Mouse (Mus musculus) stomach, embryonic 15.5 days (tissue): ENCODE measurements around the gene Nob1. TPM values are rescaled to one million over a fixed set of nuclear protein-coding genes. Genes with fewer than 3 reads are reported as not detected.

ENCODE experiments used
- ATAC-seq: fragments of 200-750 bp; cut with Nextera tagmentation; 2 replicates; pipeline ENCODE4 v1.8.0; 2017; ENCODE audit warnings: low read depth, moderate number of reproducible peaks, moderate TSS enrichment; ENCODE audit not compliant: insufficient read depth, low FRiP score
- H3K27ac ChIP-seq: fragments of 300-500 bp; sonication (generic); 2 replicates; pipeline ENCODE4 v1.5.1; 2015; ENCODE audit warnings: mild to moderate bottlenecking, inconsistent platforms
- H3K27me3 ChIP-seq: fragments of 300-500 bp; sonication (generic); replicated peaks from 2 replicates; pipeline ENCODE4 v1.6.1; 2015; ENCODE audit warnings: inconsistent platforms
- H3K36me3 ChIP-seq: fragments of 300-500 bp; sonication (generic); 2 replicates; pipeline ENCODE4 v1.6.1; 2015; ENCODE audit warnings: inconsistent platforms
- H3K4me1 ChIP-seq: fragments of 300-500 bp; sonication (generic); 2 replicates; pipeline ENCODE4 v1.6.1; 2015; ENCODE audit warnings: inconsistent platforms
- H3K4me2 ChIP-seq: fragments of 300-500 bp; sonication (generic); 2 replicates; pipeline ENCODE4 v1.6.1; 2015; ENCODE audit warnings: mild to moderate bottlenecking, inconsistent platforms
- H3K4me3 ChIP-seq: fragments of 300-500 bp; sonication (generic); replicated peaks from 2 replicates; pipeline ENCODE4 v1.5.1; 2015; ENCODE audit warnings: inconsistent platforms
- H3K9ac ChIP-seq: fragments of 300-500 bp; sonication (generic); 2 replicates; pipeline ENCODE4 v1.6.1; 2015; ENCODE audit warnings: inconsistent platforms
- H3K9me3 ChIP-seq: fragments of 300-500 bp; sonication (generic); 2 replicates; pipeline ENCODE4 v1.6.1; 2016; ENCODE audit warnings: inconsistent platforms
- WGBS: fragments of 180-500 bp; shearing (Covaris S2); methylation state at CpG from one replicate; pipeline ENCODE4 v1.1.7; 2015; 5-methylcytosine and 5-hydroxymethylcytosine counted together
- polyA plus RNA-seq: library from polyadenylated mRNA; unstranded; fragments of >200 nt; fragmentation: Nextera tagmentation; extraction: Ambion mirVana; gene quantifications from 2 replicates; pipeline ENCODE4 v1.2.1, GENCODE M21; 2015

The Nob1 gene
- polyA plus RNA-seq, 1 experiment from 2014 or later, result 68.4 TPM

GRCm38 (mm10) chr8:107453386-107453785, 28.5 kb upstream of the Nob1 start:
- Histone ChIP-seq H3K36me3 (peaks cover 15% of the 10 kb centered on the region; the same call in 1 of the 2 replicates), H3K9ac (no peak overlapping the region), H3K4me1 (0 out of 2 replicates have a peak, but pooled peaks cover 3% of the 10 kb centered on the region), H3K4me2 (no peak overlapping the region), H3K9me3 (no peaks in the 10 kb centered on the region), H3K4me3 (no peak overlapping the region), H3K27ac (no peak overlapping the region), H3K27me3 (no peaks in the 10 kb centered on the region)
- no peak for ATAC-seq
- 95% methylated on average over 11 of the region's 11 CpGs for WGBS

GRCm38 (mm10) chr8:107451414-107452066, 26.7 kb upstream of the Nob1 start:
- peaks cover 7% of the 10 kb centered on the region; the same call in 1 of the 2 replicates for H3K36me3 ChIP-seq
- 0 out of 2 replicates have a peak, but pooled peaks cover 3% of the 10 kb centered on the region for H3K4me1 ChIP-seq
- no peaks in the 10 kb centered on the region for H3K9me3 ChIP-seq
- 79% methylated on average over 13 of the region's 13 CpGs for WGBS
- no peak for ATAC-seq
- H3K4me3 ChIP-seq, result no peak overlapping the region
- no peaks in the 10 kb centered on the region for H3K27me3 ChIP-seq
- no peak overlapping the region for H3K4me2 ChIP-seq
- no peak overlapping the region for H3K27ac ChIP-seq
- H3K9ac ChIP-seq, result no peak overlapping the region

DNA sequence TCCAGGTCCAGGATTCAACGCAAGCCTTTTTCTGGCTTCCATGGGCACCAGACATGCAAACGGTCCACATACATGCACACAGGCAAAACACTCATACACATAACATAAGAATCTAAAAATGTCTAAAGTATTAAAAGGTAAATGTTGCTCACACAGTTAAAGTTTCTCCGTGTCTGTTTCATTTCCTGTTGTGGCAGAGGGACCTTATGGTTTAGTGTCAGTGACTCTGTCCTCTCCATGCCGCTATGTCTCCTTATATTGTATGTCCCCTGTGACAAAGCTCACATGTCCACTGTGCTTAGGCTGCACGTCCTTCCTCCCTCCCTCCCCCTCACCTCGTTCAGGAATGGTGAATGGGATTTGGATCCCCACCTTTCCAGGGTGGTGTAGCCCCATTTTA, 24.8 kb upstream of the Nob1 start:
- no peaks in the 10 kb centered on the region for H3K27me3 ChIP-seq
- peaks cover 7% of the 10 kb centered on the region; the same call in 1 of the 2 replicates for H3K36me3 ChIP-seq
- H3K9me3 ChIP-seq, result no peaks in the 10 kb centered on the region
- no peak overlapping the region for H3K27ac ChIP-seq
- no peak overlapping the region for H3K9ac ChIP-seq
- no peak overlapping the region for H3K4me3 ChIP-seq
- WGBS, result 76% methylated on average over 6 of the region's 6 CpGs
- H3K4me1 ChIP-seq, result 0 out of 2 replicates have a peak, but pooled peaks cover 3% of the 10 kb centered on the region
- no peak for ATAC-seq
- H3K4me2 ChIP-seq, result no peak overlapping the region

GRCm38 (mm10) chr8:107449130-107449529, 24.3 kb upstream of the Nob1 start:
- Histone ChIP-seq H3K4me2 (no peak overlapping the region), H3K27ac (no peak overlapping the region), H3K4me3 (no peak overlapping the region), H3K4me1 (0 out of 2 replicates have a peak, but pooled peaks cover 3% of the 10 kb centered on the region), H3K27me3 (no peaks in the 10 kb centered on the region), H3K9me3 (no peaks in the 10 kb centered on the region), H3K9ac (no peak overlapping the region), H3K36me3 (peaks cover 7% of the 10 kb centered on the region; the same call in 1 of the 2 replicates)
- ATAC-seq, result no peak
- WGBS, result 60% methylated on average over 8 of the region's 8 CpGs

DNA sequence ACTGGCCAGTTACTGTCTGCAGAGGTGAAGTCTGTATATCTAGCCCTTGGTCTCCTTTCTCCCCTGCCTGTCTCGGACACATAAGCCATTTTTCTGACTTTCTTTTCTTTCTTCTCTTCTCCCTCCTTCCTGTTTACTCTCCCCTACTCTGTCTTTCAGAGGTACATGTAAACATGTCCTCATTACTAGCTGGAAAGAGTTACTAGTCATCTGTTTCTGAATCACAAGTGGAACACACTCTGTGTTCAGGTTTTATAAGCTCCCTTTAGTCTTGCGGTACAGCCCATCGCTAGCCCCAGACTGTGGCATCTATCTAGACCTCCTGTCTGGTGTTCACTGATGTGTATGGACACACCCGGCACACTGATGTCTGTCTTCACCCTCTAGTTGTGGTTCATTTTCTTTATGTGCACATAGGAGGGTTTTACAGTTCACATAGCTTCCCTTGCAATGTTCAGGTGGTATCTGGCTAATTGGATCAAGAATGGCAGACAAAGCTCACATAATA, 23.6 kb upstream of the Nob1 start:
- no peak overlapping the region for H3K4me3 ChIP-seq
- H3K27me3 ChIP-seq, result no peaks in the 10 kb centered on the region
- no peak overlapping the region for H3K27ac ChIP-seq
- 0 out of 2 replicates have a peak, but pooled peaks cover 3% of the 10 kb centered on the region for H3K4me1 ChIP-seq
- H3K4me2 ChIP-seq, result no peak overlapping the region
- ATAC-seq, result no peak
- 72% methylated on average over 4 of the region's 4 CpGs for WGBS
- no peak overlapping the region for H3K9ac ChIP-seq
- peaks cover 2% of the 10 kb centered on the region; the same call in 1 of the 2 replicates for H3K36me3 ChIP-seq
- no peaks in the 10 kb centered on the region for H3K9me3 ChIP-seq

DNA sequence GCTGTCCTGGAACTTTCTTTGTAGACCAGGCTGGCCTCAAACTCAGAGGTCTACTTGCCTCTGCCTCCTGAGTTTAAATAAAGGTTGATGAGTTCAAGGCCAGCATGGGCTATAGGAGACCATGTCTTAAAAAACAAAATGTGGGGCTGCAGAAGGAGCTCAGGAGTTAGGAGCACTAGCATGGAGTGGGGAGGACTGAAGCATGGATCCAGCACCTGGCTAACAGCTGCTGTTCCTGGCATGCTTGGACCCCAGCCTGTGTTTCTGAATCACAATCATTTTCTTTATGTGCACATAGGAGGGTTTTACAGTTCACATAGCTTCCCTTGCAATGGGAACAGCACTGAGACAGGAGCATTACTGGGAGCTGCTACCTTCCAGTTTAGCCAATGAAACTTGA, 22.9 kb upstream of the Nob1 start:
- no peaks in the 10 kb centered on the region for H3K9me3 ChIP-seq
- no peak overlapping the region for H3K27ac ChIP-seq
- ATAC-seq, result no peak
- H3K27me3 ChIP-seq, result no peaks in the 10 kb centered on the region
- H3K4me2 ChIP-seq, result no peak overlapping the region
- H3K9ac ChIP-seq, result no peak overlapping the region
- no peaks in the 10 kb centered on the region for H3K36me3 ChIP-seq
- no peak overlapping the region for H3K4me3 ChIP-seq
- 0 out of 2 replicates have a peak, but pooled peaks cover 3% of the 10 kb centered on the region for H3K4me1 ChIP-seq

- 62% methylated on average over 3 of the region's 3 CpGs for WGBS
- Histone ChIP-seq H3K27ac (no peak overlapping the region), H3K27me3 (no peaks in the 10 kb centered on the region), H3K4me2 (no peak overlapping the region), H3K9me3 (no peaks in the 10 kb centered on the region), H3K4me1 (0 out of 2 replicates have a peak, but pooled peaks cover 3% of the 10 kb centered on the region), H3K9ac (no peak overlapping the region), H3K36me3 (no peaks in the 10 kb centered on the region), H3K4me3 (no peak overlapping the region)
- no peak for ATAC-seq
Measured at GRCm38 (mm10) chr8:107444626-107445025, 19.8 kb upstream of the Nob1 start.

GRCm38 (mm10) chr8:107439880-107440625, 15.2 kb upstream of the Nob1 start:
- H3K36me3 ChIP-seq, result no peaks in the 10 kb centered on the region
- no peak overlapping the region for H3K27ac ChIP-seq
- H3K27me3 ChIP-seq, result no peaks in the 10 kb centered on the region
- H3K9me3 ChIP-seq, result no peaks in the 10 kb centered on the region
- no peak overlapping the region for H3K4me2 ChIP-seq
- no peak for ATAC-seq
- WGBS, result 84% methylated on average over 3 of the region's 3 CpGs
- H3K4me3 ChIP-seq, result no peak overlapping the region
- no peak overlapping the region for H3K9ac ChIP-seq
- H3K4me1 ChIP-seq, result peaks cover 8% of the 10 kb centered on the region; the same call in 1 of the 2 replicates

GRCm38 (mm10) chr8:107437711-107438110, 12.9 kb upstream of the Nob1 start:
- 65% methylated on average over 2 of the region's 2 CpGs for WGBS
- Histone ChIP-seq H3K9ac (no peak overlapping the region), H3K4me3 (no peak overlapping the region), H3K27me3 (no peaks in the 10 kb centered on the region), H3K4me2 (no peak overlapping the region), H3K4me1 (peaks cover 8% of the 10 kb centered on the region; the same call in 1 of the 2 replicates), H3K9me3 (no peaks in the 10 kb centered on the region), H3K27ac (no peak overlapping the region), H3K36me3 (no peaks in the 10 kb centered on the region)
- no peak for ATAC-seq

- H3K4me3 ChIP-seq, result peak overlapping the region; percentile 92
- WGBS, result 8% methylated on average over 16 of the region's 16 CpGs
- peak overlapping the region; percentile 94 for H3K9ac ChIP-seq
- H3K9me3 ChIP-seq, result no peaks in the 10 kb centered on the region
- H3K27ac ChIP-seq, result peak overlapping the region; percentile 92
- H3K4me2 ChIP-seq, result peak overlapping the region; percentile 77
- peaks cover 8% of the 10 kb centered on the region; the same call in 1 of the 2 replicates for H3K4me1 ChIP-seq
- peak; percentile 65 for ATAC-seq
- H3K36me3 ChIP-seq, result no peaks in the 10 kb centered on the region
- H3K27me3 ChIP-seq, result no peaks in the 10 kb centered on the region
Measured at GRCm38 (mm10) chr8:107436841-107437421, 12.1 kb upstream of the Nob1 start.

- 1% methylated on average over 69 of the region's 81 CpGs for WGBS
- H3K4me1 ChIP-seq, result peaks cover 8% of the 10 kb centered on the region; the same call in 1 of the 2 replicates
Measured at GRCm38 (mm10) chr8:107435962-107436831, 11.3 kb upstream of the Nob1 start, which contains the start of gene Wwp2. Gene Wwp2 (plus strand): TSS chr8:107436365.

More at GRCm38 (mm10) chr8:107435962-107436831, 11.3 kb upstream of the Nob1 start, which contains the start of gene Wwp2:
- Histone ChIP-seq H3K4me2 (peak within 1 kb of the TSS; percentile 77), H3K27ac (peak within 1 kb of the TSS; percentile 92), H3K36me3 (no peaks in the 10 kb centered on the region), H3K27me3 (no peaks in the 10 kb centered on the region), H3K4me3 (peak within 1 kb of the TSS; percentile 92), H3K9me3 (no peaks in the 10 kb centered on the region), H3K9ac (peak within 1 kb of the TSS; percentile 94)
- ATAC-seq, result peak; percentile 82
